Mouse (Mus musculus) liver, embryonic 11.5 days (tissue): ENCODE data around the gene Fry. TPM values are rescaled to one million over a fixed set of nuclear protein-coding genes. Genes with fewer than 3 reads are reported as not detected.

ENCODE experiments used
- ATAC-seq: fragments of 200-750 bp; cut with Nextera tagmentation; replicated peaks from 2 replicates; pipeline ENCODE4 v1.8.0; 2017; ENCODE audit warnings: moderate number of reproducible peaks, mild to moderate bottlenecking, moderate TSS enrichment, moderate library complexity; ENCODE audit not compliant: low FRiP score
- DNase-seq: peaks from one replicate; pipeline ENCODE4 v3.0.0-alpha.2; 2017; ENCODE audit warnings: low spot score
- H3K27ac ChIP-seq: fragments of 300-500 bp; sonication (generic); 2 replicates; pipeline ENCODE4 v1.5.1; 2014; ENCODE audit warnings: mild to moderate bottlenecking, low read depth, low read length, control low read depth
- H3K27me3 ChIP-seq: fragments of 300-500 bp; sonication (generic); replicated peaks from 2 replicates; pipeline ENCODE4 v1.6.1; 2014; ENCODE audit warnings: low read length, mixed read lengths; ENCODE audit not compliant: control insufficient read depth, insufficient read depth
- H3K36me3 ChIP-seq: fragments of 300-500 bp; sonication (generic); 2 replicates; pipeline ENCODE4 v1.6.1; 2014; ENCODE audit warnings: mild to moderate bottlenecking, low read length, moderate library complexity, mixed read lengths; ENCODE audit not compliant: control insufficient read depth, insufficient read depth
- H3K4me1 ChIP-seq: fragments of 300-500 bp; sonication (generic); replicated peaks from 2 replicates; pipeline ENCODE4 v1.6.1; 2014; ENCODE audit warnings: low read length, mixed read lengths; ENCODE audit not compliant: control insufficient read depth, insufficient read depth
- H3K4me2 ChIP-seq: fragments of 300-500 bp; sonication (generic); 2 replicates; pipeline ENCODE4 v1.6.1; 2014; ENCODE audit warnings: mild to moderate bottlenecking, control low read depth, moderate library complexity
- H3K4me3 ChIP-seq: fragments of 300-500 bp; sonication (generic); 2 replicates; pipeline ENCODE4 v1.5.1; 2014; ENCODE audit warnings: low read depth, low read length, control low read depth
- H3K9ac ChIP-seq: fragments of 300-500 bp; sonication (generic); 2 replicates; pipeline ENCODE4 v1.6.1; 2014; ENCODE audit warnings: low read depth, low read length, control low read depth
- H3K9me3 ChIP-seq: fragments of 300-500 bp; sonication (generic); 2 replicates; pipeline ENCODE4 v1.6.1; 2016; ENCODE audit warnings: low read length, inconsistent platforms, mixed read lengths; ENCODE audit not compliant: control insufficient read depth
- WGBS: fragments of 180-500 bp; shearing (Covaris S2); extraction: QIAGEN DNeasy Blood & Tissue Kit; methylation state at CpG from one replicate; pipeline ENCODE4 v1.1.7; 2014; 5-methylcytosine and 5-hydroxymethylcytosine counted together
- polyA plus RNA-seq: library from polyadenylated mRNA; unstranded; fragments of >200 nt; fragmentation: Nextera tagmentation; extraction: Ambion mirVana; gene quantifications from 2 replicates; pipeline ENCODE4 v1.2.1, GENCODE M21; 2014

Gene Fry
- polyA plus RNA-seq, 1 experiment from 2014 or later, result 5.5 TPM

DNA sequence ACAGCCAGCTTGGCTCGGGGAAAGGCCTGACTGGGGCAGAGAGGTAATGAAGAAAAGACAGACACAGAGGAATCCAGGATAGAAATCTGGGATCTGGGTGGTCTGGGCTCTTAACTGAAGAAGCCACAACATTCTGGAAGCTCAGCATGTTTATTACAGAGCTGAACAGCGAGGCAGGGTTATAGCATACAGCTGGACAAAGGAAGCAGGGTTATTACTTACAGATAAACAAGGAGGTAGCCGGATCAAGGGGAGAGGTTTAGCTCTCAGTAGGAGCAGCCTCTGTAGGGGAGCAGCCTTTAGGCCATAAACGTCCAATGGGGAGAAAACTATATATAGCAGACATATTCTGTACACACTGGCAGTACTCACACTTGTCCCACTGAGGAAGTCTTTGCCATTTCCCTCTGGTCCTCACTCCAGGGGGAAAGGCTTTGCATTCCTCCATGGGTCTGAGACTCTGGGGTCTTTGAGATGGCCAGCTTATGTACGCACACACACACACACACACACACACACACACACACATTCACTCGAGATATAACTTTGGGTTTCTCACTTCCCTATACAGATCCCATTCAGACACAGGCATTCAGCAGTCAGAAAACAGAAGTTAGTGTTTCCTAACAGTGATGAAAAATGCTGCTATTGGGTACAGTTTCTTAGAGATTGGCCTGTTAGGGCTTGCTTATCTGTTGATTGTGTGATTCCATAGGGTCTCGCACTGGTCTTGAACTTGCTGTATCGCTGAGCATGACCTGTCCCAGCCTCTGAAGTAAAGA is 256.5 kb downstream of the Fry start:
- 70% methylated on average over 8 of the region's 8 CpGs for WGBS
- no peak overlapping the region for H3K4me2 ChIP-seq
- no peaks in the 10 kb centered on the region for H3K27me3 ChIP-seq
- no peaks in the 10 kb centered on the region for H3K9me3 ChIP-seq
- no peak overlapping the region for H3K9ac ChIP-seq
- no peaks in the 10 kb centered on the region for H3K4me1 ChIP-seq
- no peak overlapping the region for H3K27ac ChIP-seq
- no peaks in the 10 kb centered on the region for H3K36me3 ChIP-seq
- ATAC-seq (no peak), DNase-seq (no peak)
- H3K4me3 ChIP-seq, result no peak overlapping the region

DNA sequence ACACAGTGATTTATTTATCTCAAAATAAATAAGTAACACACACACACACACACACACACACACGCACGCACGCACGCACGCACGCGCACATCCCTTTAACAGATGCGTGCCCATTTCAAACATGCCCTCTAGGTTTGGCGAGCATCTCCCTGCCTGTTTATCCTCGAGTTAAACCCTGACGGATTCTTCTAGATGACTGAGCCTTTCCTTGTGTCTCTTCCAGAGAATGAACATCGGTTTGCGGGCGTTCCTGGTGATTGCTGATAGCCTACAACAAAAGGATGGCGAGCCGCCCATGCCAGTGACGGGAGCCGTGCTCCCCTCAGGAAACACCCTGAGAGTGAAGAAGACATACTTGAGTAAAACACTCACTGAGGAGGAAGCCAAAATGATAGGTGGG is 260.1 kb downstream of the Fry start:
- 85% methylated on average over 18 of the region's 18 CpGs for WGBS
- DNase-seq (no peak), ATAC-seq (no peak)
- Histone ChIP-seq H3K36me3 (no peaks in the 10 kb centered on the region), H3K27me3 (no peaks in the 10 kb centered on the region), H3K9me3 (no peaks in the 10 kb centered on the region), H3K4me1 (no peaks in the 10 kb centered on the region), H3K4me2 (no peak overlapping the region), H3K9ac (no peak overlapping the region), H3K4me3 (no peak overlapping the region), H3K27ac (no peak overlapping the region)

DNA sequence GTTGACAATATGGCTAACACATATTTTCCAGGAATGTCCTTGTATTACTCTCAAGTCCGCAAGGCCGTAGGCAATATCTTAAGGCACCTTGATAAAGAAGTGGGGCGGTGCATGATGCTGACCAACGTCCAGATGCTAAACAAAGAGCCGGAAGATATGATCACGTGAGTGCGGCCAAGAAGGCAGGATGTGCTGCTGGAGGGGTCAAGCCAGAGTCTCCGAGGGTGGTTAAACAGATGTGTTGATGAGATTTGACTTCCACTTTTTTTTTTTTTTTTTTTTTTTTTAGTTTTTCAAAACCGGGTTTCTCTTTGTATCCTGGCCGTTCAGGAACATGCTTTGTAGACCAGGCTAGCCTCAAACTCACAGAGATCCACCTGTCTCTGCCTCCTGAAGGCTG is 262.3 kb downstream of the Fry start:
- 70% methylated on average over 10 of the region's 10 CpGs for WGBS

DNA sequence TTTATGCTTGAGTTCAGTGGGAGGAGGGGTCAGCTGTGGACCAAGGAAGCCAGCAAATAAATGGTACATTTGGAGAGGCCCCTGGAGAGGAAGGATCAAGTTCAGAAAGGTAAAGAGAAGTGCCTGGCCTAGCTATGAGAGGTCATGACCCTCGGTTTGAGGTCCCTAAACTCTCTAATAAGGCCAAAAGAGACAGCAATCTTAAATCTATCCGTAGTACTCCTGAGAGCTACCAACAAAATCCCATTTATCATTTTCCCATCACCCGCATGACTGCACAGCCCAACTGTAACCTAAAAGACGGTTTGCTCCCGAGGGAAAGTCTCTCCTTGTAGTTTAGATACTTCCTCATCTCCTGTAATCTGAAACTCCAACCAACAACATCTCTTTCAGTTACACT is 264.0 kb downstream of the Fry start:
- 73% methylated on average over 5 of the region's 5 CpGs for WGBS
- H3K27ac ChIP-seq, result no peak overlapping the region

More for the DNA sequence above, 262.3 kb downstream of the Fry start:
- no peaks in the 10 kb centered on the region for H3K9me3 ChIP-seq
- H3K4me2 ChIP-seq, result no peak overlapping the region
- no peak overlapping the region for H3K27ac ChIP-seq
- H3K9ac ChIP-seq, result no peak overlapping the region
- DNase-seq, result no peak
- peaks cover 3% of the 10 kb centered on the region; the same call in 1 of the 2 replicates for H3K4me1 ChIP-seq
- ATAC-seq, result no peak
- no peaks in the 10 kb centered on the region for H3K36me3 ChIP-seq
- no peak overlapping the region for H3K4me3 ChIP-seq
- no peaks in the 10 kb centered on the region for H3K27me3 ChIP-seq

DNA sequence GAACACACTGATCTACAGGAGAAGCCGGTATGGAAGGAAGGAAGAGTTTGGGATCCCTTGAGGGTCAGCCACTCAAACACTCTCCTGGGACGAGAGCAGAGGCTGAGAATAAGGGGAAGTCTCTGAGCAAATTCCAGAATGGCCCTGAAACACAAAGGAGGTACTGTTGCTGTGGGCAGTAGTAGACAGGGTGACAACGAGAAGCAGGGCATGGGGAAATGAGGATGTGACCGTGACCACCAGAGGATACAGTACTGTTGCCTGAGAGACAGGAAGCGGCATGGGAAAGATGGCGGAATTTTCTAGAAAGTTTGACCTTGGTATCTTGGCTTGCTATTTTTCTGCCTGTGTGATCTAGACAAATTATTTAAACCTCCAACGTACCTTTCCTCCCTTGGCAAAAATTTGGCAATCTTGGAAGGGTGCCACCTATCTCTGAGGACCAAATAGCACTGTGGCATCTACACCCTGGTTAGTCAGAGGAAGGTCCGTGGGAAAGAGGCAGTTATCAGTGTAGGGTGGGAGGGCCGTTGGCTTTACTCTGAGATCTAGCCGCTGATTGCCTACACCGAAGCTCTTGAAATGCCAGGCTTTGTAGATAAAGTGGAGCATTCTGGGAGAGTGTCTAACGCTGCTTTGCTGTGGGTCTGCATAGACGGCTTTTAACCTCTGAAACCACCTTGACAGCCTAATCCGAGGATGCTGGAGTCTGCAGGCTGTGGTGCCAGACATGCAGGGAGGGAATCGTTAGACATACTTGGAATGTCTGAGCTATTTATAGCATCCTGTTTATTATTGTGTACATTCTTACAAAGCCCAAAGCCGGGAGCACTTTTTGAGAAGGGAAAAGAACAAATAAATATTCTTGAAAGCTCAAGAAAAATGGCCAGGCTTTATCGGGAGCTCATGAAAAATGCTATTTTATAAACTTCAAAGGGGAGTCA is 266.1 kb downstream of the Fry start:
- Histone ChIP-seq H3K4me2 (no peak overlapping the region), H3K4me1 (peaks cover 3% of the 10 kb centered on the region; the same call in 1 of the 2 replicates), H3K4me3 (no peak overlapping the region), H3K9ac (no peak overlapping the region), H3K27ac (no peak overlapping the region), H3K9me3 (no peaks in the 10 kb centered on the region), H3K27me3 (no peaks in the 10 kb centered on the region), H3K36me3 (no peaks in the 10 kb centered on the region)
- WGBS, result 48% methylated on average over 17 of the region's 17 CpGs
- ATAC-seq (peak; percentile 60), DNase-seq (no peak)

More for the DNA sequence above, 264.0 kb downstream of the Fry start:
- no peak for ATAC-seq
- no peaks in the 10 kb centered on the region for H3K27me3 ChIP-seq
- H3K36me3 ChIP-seq, result no peaks in the 10 kb centered on the region
- no peak overlapping the region for H3K4me2 ChIP-seq
- no peak for DNase-seq
- H3K4me3 ChIP-seq, result no peak overlapping the region
- H3K4me1 ChIP-seq, result peaks cover 3% of the 10 kb centered on the region; the same call in 1 of the 2 replicates
- no peaks in the 10 kb centered on the region for H3K9me3 ChIP-seq
- H3K9ac ChIP-seq, result no peak overlapping the region

DNA sequence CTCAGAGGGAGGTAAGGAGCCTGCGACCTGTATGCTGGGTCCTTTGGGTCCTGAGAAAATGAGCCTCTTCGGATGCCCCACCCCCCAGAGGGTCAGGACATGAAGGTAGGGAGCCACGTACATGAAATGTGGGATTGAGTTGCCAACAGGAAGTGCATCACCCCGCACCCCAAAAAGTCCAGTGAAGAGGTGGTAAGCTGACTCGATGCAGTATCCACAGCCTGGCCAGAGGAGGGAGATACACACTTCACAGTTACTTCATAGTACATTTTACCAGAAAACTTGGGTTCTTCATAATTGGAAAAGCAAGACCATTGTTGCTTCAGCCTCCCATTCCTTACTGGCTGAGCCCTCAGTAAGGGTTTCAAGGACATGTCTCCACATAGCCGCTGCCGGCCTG is 266.8 kb downstream of the Fry start:
- no peak overlapping the region for H3K27ac ChIP-seq
- ATAC-seq (no peak), DNase-seq (no peak)
- H3K4me3 ChIP-seq, result no peak overlapping the region
- H3K36me3 ChIP-seq, result no peaks in the 10 kb centered on the region
- peaks cover 5% of the 10 kb centered on the region for H3K4me1 ChIP-seq
- H3K9ac ChIP-seq, result no peak overlapping the region
- 72% methylated on average over 7 of the region's 7 CpGs for WGBS
- no peak overlapping the region for H3K4me2 ChIP-seq
- no peaks in the 10 kb centered on the region for H3K9me3 ChIP-seq
- no peaks in the 10 kb centered on the region for H3K27me3 ChIP-seq

DNA sequence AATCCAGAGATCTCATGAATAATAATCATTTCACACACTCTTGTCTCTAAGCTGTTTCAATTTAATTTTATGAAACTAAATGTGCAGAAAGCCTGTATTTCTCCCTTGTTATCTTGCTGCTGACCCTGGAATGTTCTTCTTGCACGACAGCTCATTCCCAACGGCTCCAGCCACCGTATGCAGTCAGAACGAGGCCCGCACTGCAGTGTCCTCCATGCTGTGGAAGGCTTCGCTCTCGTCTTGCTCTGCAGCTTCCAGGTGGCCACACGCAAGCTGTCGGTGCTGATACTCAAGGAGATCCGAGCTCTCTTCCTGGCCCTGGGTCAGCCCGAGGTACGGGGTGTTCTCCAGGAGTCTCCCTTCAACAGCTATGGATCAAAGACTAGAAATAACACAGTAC is 270.2 kb downstream of the Fry start:
- peaks cover 9% of the 10 kb centered on the region for H3K4me1 ChIP-seq
- no peak overlapping the region for H3K4me2 ChIP-seq
- H3K36me3 ChIP-seq, result no peaks in the 10 kb centered on the region
- DNase-seq, result peak; percentile 7
- H3K4me3 ChIP-seq, result no peak overlapping the region
- WGBS, result 83% methylated on average over 12 of the region's 12 CpGs
- no peaks in the 10 kb centered on the region for H3K27me3 ChIP-seq
- no peak for ATAC-seq
- no peak overlapping the region for H3K9ac ChIP-seq
- H3K9me3 ChIP-seq, result no peaks in the 10 kb centered on the region
- H3K27ac ChIP-seq, result no peak overlapping the region

DNA sequence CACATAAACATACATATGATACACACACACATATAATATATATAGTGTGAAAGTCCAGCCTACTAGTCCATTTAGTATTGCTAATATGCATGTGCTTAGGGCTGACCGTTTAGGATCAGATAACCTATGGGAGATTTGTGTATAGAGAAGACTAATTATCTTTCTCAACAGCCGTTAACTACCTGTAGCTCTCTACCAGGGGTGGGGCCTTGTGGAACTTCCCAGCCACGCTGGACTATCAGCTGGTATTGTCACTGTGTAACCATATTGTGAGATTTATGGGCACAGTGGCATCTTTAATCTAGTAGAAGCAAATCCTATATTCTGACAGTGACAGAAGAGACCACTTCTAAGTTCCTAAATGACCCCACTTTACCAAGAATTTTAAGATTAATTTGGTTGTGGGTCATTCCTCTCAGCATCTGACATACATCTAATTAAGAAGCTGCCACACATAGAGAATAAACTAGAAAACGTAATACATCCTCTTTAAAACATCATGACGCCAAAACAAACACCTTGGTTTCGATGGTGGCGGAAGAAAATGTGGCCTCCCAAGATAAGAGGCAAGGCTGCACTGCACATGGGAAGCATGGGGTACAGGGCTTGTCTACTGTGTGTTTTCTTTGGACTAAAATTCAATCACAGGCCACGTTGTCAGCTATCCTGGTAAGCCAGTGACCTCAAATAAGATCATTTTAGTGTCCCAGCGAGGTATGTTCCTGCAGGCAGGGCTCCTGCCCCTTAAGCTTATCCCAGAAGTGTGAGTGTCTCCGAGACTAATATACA is 271.3 kb downstream of the Fry start:
- no peak overlapping the region for H3K9ac ChIP-seq
- H3K27me3 ChIP-seq, result no peaks in the 10 kb centered on the region
- no peak overlapping the region for H3K4me3 ChIP-seq
- 29% methylated on average over 10 of the region's 10 CpGs for WGBS
- peak overlapping the region; percentile 9; the same call in 1 of the 2 replicates for H3K4me2 ChIP-seq
- H3K4me1 ChIP-seq, result peaks cover 7% of the 10 kb centered on the region
- peaks cover 3% of the 10 kb centered on the region for H3K36me3 ChIP-seq
- no peak for DNase-seq
- H3K27ac ChIP-seq, result no peak overlapping the region
- no peaks in the 10 kb centered on the region for H3K9me3 ChIP-seq
- peak; percentile 84 for ATAC-seq
